Mouse (Mus musculus) right cerebral cortex, postnatal 14 days (tissue): ENCODE results near the gene Ptms.

Source experiments
- DNase-seq: peaks from one replicate; pipeline ENCODE4 v3.0.0; 2022

The Ptms gene

DNA sequence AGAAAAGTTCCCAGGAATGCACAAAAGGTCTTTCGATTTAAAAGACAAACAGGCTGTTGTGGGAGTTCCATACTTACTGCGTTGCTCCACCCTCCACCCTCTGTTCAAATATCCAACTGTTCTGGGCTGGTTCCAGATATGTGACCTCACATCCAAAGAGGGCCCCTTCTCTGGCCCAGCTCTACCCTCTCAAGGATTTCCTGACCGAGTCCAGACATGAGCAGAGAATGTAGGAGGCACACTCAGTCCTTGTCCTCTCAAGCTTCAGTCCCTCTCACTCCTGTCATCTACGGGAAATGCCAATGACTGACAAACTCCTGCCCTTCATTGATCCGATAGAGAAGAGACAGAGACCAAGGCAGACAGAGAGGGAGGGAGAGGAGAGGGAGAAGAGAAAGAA is 6.0 kb upstream of the Ptms start:
- no peak for DNase-seq

DNA sequence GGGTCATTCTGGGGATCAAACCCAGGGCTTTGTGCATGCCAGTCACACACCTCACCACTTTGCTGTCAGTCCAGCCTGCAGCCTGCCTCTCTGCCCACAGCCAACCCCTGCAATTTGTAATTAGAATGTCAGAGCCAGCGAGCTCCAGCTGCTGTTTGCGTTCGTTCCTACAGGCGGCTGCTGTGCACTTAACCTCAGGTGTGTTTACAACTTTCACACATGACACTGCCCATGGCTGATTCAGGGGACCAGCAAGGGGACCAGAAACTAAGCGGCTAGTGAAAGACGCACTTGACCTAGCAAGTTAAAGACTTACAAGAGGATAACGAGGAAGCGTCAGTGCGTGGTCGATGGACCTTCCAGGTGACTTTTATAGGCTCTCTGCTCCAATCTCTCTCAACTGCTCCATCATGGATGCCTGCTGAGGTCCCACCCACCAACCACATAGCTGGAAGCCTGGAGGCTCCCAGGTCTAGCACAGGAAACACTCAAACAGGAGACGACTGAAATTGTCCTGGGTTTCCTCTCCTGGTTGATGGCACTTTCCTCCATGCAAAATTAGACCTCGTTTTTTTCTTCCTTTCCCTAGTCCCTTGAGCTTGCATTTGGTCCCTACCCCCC is 5.4 kb upstream of the Ptms start:
- no peak for DNase-seq

DNA sequence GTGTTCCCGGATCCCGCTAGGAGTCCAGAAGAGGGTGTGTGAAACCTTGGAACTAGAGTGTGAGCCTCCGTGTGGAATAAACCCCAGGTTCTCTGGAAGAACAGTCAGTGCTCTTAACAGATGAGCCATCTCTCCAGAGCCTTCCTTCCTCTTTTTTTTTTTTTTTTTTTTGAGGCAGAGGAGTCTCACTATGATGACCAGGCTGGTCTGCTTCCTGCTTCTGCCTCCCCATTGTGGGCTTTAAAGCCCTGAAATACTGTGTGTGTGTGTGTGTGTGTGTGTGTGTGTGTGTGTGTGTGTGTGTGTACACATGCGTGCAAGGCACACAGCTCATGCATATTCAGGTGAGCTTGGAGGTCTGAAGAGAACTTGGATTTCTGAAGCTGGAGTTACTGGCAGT is 1.6 kb upstream of the Ptms start:
- no peak for DNase-seq

DNA sequence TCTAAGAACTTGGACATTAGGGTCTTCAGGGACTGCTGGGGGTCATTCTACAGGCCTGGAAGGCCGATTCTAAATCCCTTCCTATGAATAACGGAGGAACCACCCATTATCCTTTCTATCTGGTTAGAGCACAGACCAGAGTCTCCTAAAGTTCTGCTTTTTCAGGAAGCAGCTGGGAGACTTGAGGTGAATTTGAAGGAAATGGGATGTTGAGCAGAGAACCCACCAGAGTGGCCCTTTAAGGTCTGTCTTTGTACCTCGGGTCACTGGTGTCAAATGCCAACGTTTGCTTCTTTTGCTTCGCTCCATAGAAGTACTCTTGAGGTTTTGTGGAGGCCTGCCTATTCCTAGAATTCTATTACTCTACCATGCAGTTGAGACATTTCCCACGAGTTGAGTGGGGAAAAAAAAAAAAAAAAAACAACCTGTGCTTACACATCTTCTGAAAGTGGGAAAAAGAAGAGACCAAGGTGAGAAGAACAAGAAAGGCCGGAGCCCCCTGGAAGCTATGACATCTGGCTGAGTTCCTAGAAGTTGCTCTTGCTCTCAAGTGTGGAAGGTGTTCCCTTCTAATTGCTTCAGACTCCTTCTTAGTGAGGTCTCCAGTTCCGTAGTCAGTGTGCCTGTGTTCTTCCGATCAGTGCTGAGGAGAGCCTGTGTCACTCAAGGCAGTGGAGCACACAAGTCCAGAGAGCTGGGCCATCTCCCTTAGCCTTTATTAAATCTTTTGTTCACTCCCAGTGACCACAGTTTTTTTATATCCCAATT is 599 bp upstream of the Ptms start:
- no peak for DNase-seq

DNA sequence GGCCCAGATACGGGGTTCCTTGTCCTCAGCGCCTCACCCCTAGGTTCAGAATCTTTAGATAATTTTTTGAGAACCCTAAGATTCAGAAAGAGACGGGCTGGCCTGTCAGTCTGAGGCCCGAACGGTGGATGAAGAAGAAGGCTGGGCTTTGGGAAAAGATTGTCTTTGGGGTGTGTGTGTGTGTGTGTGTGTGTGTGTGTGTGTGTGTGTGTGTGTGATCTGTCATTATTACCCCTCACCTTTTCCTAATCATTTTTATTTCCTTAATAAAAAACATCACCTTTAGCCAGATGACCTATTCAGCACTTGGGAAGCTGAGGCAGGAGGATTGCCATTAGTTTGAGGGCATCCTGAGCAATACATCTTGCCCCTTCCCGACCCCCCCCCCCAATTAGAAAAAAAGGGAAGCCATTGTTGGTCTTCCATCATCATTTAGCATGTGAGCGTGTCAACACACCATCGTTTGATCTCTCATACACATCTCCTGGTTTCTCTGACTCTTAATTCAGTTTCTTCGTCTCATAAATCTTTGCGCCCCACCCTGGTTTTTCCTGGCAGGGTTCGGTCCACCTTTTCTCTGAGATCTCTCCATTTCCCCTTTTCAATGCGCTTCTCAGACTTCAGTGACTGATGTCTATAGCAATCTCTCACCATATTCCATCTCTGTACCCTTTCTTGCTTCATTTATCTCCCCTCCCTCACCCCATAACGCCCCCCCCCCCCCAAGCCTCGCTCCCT is 844 bp downstream of the Ptms start:
- DNase-seq = no peak

DNA sequence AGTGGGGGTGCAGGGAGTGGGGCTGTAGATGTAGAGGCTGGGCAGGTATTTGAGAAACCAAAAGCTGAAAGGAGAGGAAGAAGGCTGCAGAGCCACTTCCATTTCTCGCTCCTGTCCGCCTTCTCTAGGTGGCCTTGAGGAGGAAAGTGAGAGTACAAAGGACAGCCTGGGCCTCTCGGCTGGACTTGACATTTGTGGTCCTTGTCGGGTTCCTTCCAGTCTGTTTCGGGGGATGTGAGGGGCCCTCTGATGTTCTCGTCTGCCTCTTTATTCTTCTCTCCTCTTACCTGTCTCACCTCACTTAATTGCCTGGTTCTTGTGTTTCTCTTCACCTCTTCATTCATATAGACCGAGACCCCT is 1.6 kb downstream of the Ptms start:
- no peak for DNase-seq

DNA sequence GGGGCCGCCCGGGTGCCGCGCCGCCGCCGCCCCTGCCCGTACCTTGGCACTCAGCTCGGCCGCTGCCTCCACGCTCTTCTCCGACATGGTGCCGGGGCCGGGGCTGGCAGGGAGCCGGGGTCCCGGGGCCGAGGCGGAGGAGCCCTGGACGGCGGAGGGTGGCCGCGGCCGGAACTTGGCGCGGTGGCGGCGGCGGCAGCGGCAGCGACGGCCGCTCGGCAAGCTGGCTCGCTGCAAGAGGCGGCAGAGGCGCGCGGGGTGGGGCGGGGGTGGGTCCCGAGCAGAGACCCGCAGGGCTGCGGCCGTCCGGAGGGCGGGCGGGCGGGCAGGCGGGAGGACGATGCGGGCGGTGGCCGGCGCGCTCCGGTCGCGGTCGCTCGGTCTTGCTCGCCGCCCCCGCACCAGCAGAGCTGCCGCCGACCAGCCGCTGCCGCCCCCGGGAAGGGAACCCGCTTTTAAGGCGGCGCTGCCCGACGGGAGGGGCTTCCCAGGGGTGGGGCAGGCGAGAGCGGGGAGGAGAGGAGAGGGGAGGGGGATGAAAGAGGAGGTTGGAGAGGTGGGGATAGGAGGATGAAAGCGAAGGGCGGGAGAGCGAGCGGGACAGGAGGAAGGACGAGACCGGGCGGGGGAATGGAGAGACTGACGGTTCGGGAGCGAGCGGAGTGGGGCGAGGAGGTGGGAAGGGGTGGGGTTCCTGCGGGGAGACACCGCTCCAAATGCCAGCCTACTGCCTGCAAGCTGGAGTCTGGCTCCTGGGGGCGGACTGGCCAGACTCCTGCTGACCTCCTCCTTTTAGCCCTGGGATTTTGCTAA is 2.2 kb downstream of the Ptms start:
- DNase-seq = peak; percentile 91

DNA sequence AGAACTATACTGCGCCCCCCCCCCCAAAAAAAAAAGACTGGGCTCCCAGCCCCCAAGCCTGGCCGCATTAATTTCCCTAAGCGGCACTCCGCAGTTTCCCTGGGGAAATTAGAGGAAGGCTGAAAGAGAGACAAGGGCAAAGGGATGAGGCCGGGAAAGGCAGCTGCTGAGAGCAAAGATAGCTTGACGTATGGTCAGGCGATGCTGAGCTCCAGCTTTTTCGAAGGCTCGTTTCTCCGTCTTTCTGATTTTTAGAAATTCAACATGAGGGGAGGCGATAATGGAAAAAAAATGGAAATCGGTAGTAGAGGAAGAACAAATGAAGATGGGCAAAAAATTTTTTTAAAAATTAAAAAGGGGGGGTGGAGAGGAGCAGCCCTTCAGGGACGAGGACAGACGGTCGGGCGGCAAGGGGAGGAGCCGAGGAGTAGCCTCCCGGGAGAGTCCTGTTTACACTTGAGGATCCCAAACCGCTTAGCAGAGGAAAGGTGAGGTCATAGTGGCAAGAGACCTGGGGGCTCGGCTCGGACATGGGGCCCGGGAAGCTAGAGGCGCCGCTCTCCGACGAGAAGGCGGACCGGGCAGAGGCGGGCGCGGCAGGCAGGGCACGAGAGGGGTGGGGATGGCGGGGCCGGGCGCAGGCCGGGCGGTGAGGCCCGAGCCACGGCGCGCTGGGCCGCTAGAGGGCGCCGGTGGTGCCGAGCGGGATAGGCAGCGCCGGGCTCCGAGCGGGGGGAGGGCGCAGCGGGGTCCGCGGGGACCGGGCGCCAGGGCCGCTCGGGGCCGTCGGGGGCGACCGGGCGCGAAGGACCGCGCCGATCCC is 3.0 kb downstream of the Ptms start:
- peak; percentile 93 for DNase-seq

DNA sequence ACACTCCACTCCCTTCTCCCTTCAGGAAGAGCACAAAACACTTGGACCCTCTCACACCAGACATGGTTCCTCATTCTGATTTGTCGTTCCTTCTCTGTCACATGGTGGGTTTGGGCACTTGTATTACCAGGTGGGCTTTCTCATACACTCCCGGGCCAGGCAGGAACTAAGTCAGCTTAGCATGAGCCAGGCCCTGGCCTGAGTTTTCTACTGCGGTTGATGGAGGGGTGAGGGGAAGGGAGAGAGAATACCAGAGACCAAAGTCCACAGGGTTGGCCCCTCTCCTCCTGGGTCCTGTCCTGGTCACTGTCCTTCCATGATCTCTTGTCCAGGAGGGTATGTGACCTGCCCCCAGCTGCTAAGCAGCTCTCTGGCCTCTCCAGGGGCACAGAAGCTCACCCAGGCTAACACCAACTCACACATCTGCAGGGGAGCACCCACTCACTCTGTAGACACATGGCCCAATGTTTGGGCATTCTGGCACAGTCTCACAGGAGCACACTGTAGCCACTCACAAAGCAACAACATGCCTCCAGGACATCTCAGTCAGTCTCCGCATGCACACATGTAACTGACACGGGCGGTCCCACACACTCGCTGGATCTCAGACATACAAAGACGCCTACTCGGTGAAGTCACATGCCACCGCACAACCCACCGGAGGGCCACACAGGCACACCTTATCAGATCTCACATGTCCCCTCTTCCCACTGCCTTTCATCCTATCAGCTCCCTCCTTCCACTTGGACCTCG is 3.8 kb downstream of the Ptms start:
- DNase-seq = peak; percentile 64

DNA sequence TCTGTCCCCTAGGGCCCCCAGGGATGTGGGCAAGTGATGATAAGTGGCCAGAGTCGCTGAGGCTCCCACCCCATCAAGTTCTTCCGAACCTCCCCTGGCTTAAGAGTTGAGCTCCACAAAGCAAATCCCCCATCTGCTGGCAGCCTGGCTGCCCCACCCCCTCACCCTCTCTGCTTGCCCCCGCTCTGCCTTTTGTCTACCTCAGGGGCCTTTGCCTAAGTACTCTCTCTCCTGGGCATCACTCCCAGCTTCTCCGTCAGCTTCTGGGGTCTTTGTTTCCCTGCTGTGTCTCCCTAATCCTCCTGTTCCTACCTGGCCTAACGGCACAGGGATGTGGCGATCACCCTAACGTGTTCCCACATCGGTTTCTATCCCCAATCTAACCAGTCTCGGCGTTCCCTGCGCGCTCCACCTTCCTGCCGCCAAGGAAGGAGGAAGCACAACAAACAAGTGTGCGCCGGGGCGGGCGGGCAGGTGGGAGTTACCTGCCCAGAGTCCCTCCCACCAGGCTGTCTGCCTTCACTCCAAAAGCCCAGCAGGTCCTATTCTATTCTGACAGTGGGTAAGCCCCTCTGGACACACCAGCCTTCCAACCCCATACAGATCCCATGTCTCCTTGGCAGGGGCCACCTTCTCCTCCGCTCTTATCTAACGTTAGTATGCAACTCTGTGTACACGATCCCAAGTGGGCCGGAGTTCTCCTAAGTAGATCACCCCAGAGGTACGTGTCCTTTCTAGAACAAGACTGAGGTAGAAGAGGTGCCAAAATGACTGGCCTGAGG is 4.6 kb downstream of the Ptms start:
- DNase-seq = peak; percentile 29

DNA sequence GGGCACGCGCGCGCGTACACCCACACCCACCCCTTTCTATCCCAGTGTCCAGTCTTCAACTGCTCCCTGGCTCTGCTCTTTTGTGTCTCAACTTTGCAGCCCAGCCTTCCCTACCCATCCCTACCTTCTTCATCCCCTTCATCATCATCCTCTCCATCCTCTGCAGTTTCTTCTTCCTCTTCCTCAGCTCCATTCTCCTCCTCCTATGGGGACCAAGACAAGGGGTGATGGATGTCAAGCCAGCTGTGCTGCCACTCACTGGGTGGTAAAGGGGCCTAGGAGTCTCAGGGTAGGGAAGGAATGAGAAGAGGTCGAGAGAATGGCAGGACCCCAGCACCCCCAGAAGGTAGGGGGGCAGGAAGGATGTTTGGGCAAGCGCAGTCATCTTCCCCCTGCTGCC is 5.4 kb downstream of the Ptms start:
- no peak for DNase-seq

DNA sequence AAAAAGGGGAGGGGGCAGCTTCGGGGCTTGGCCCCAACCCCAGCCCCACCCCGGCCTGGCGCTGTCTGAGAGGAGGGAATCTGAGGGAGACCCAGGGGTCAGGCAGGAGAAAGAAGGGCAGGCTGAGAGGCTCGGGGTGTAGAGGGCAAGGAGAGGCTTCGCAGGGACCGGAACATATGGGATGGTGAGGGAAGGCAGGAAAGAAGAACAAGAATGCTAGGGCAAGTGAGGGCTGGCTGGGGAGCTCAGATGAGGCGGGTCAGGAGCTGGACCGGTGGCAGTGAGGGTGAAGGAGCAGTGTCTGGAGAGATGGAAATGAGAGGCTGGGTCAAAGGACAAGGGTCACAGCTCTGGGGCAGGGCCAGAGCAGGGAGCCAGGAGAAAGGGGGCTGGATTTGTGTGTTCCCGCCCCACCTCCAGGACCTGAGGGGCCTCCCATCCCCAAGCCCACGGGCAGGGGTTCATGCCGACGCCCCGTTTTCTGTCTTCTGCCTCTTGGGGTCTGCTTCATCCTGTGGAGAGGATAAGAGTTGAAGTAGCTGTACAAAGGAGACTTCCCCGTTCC is 6.1 kb downstream of the Ptms start:
- no peak for DNase-seq

DNA sequence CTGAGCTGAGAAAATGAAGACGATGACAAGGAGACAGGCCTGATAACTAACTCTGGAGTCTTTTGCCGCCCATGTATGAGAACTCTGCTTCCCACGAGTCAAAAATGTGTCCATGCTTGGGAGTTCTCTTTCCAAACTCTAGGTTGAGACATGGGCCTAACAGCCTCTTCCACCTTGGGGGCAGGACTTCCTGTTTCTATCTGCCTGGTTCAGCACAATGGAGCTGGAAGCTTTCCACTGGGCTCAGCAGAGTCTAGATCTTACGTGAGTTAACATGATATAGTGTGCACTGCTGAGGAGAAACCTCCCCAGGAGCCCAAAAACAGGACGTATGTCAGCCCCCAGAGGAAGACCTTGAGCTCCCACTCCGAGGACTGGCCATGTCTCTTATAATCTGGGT is 6.7 kb downstream of the Ptms start:
- no peak for DNase-seq

DNA sequence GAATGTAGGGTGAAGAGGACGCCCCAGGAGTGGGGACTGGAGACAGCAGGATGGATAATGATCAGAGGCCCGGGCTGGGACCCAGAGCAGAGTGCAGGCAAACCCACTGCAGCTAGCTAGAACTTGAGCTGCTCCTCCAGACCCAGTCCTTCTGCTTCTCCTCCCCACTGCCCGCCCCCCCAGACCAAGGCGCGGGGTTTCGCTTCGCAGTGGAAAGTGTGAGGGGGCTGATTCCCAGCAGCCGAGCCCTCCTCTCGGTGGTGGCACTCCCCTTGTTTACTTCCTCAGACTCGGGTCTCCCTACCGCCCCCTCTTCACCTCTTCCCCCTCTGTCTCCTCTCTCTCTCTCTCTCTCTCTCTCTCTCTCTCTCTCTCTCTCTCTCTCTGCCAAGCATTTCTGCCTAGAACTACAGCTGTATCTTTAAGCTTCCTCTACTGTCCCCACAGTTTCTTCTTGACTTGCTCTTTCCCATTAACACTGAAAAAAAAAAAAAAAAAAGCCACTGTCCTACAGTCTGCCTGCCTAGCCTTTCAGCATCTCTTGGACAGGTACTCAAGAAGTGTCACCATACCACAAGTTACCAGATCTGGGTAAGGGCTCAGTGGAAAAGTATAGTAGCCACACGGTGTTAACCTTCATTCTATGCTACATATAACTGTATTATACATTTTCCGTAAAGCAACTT is 8.2 kb downstream of the Ptms start, which contains the start of gene Lag3:
TSS of gene Lag3 (minus strand) at position 173 of the 686 bp plus-strand sequence.
- DNase-seq = no peak

DNA sequence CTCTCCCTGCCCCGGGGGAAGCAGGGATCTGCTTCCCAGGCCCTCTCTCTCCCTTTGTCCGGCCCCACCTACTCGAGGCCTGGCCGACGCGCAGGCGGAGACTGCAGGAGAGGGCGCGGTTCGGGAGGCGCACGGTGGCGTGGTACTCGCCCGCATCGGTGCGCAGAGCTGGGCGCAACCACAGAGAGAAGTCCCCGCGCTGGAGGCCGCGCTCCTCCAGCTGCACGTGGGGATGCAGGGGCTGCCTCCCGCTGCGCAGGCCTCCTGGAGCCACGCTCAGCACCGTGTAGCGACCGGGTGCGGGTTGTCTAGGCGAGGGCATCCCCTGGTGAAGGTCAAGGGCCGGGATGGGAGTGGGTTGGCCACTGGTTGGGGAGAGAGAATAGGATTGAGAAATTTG is 9.9 kb downstream of the Ptms start:
- peak; percentile 29 for DNase-seq

DNA sequence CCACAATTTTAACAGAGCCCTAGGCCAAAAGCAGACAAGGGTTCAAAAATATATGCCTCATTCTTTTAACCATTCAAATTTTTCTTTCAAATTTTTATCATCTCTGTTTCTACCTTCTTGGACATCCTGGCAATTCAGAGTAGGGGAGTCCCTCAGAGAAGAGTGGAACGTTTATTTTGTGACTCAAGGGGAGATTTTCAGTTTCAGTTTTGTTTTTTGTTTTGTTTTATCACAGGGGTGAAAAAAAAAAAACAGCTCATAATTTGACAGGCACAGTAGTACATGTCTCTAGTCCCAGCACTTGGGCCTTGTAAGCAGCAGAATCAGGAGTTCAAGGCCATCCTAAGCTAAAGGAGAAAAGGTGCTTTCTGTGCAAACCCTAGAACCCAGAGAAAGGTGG is 12.1 kb downstream of the Ptms start:
- DNase-seq = no peak

DNA sequence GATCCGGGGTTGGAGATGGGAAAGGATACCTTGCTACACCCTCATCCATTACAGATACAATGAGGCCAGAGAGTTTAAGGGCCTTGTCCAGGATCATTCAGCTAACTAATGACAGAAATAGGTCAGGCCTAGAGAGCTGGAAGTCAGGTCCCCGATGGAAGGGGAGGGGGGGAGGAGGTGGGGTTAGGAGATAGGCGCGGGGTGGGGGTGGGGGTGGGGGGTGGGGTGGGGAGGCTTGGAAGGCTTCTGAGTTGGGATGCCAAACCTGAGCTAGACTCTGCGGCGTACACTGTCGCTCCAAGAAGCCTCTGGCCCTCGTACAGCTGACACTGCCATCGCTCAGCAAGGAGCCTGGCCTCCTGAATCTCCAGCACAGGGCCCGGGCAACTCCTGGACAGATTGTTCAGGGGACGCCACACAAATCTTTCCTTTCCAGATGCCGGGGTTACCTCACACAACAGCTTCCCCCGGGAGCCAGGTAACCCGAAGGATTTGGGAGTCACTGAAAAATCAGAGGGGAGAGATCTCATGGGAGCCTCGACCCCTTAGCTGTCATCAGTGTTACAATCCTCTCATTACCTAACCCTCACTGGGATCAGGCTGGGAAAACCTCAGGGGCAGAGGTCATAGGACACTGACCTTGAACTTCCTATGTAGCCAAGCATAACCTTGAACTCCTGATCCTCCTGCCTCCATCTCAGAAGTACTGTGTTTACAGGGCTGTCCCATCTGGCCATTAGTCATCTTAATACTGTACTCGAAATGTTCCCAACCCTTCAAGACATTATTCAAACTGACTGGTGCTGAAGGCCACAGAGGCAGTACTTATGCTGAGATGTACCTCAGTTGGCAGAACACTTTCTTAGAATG is 14.7 kb downstream of the Ptms start:
- DNase-seq = no peak

DNA sequence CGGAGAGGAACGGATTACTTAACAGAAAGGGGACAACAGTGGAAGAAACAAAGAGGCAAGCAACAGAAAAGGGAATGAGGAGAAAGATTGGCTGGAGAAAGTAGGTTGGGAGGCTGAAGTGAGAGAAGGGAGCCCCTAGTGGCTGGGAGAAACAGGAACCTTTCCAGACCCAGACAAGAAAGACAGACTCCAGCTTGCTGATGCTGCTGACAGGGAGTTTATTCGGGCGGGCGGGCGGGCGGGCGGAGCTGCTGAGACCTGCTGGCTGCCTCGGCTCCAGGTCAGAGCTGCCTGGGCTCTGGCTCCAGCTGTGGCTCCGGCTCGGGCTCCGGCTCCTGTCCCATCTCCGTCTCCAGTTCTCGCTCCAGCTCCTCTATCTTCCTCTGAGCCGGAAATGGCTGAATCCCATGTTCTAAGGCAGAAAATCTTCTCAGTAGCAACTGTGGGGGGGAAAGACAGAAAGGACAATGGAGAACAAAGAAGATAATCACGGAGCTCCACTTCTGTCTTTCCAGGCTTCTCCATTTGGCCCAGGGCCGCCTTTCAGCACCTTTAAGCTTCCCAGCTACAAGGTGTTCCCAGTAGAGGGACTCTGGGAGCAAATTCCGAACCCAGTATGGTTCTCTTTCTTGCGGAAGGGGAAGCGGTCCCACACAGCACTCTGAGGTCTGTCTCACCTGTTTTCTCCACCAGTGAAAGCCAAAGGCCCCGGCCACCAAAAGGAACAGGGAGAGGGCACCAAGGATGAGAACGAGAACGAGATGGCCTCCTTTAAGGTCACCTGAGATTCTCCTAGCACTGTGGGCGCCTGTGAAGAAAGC is 15.5 kb downstream of the Ptms start:
- DNase-seq = peak; percentile 51
